Mouse (Mus musculus) common myeloid progenitor, adult 5-6 weeks (primary cell): ENCODE data around the gene Rarb. TPM values are rescaled to one million over a fixed set of nuclear protein-coding genes. Genes with fewer than 3 reads are reported as not detected.
"Not testable (repeated sequence)": the region's sequence is repeated elsewhere in the genome, so short reads cannot be mapped to it uniquely, and the experiment has no call there.

Source experiments
- ATAC-seq: replicated peaks from 2 replicates; pipeline ENCODE4 v1.8.0; 2016; ENCODE audit warnings: low read depth, mild to moderate bottlenecking, moderate TSS enrichment, inconsistent platforms; ENCODE audit not compliant: poor library complexity, severe bottlenecking
- total RNA-seq: library from RNA; stranded (forward); fragments of 200-1000, 187-1606 nt; gene quantifications from 2 replicates; pipeline ENCODE4 v1.2.3, GENCODE M21; 2017

Gene Rarb
- not detected in 2 replicates for total RNA-seq

- no peak for ATAC-seq
Observed at GRCm38 (mm10) chr14:16818602-16819250, at the start of gene Rarb. Gene Rarb (minus strand): TSS chr14:16819156.

GRCm38 (mm10) chr14:16842036-16842435 lies 23.1 kb upstream of the Rarb start:
- no peak for ATAC-seq

- ATAC-seq, result no peak
Observed at GRCm38 (mm10) chr14:16841597-16841989, 22.6 kb upstream of the Rarb start.

- no peak for ATAC-seq
Observed at GRCm38 (mm10) chr14:16840951-16841596, 22.1 kb upstream of the Rarb start.

- no peak for ATAC-seq
Observed at GRCm38 (mm10) chr14:16840135-16840534, 21.2 kb upstream of the Rarb start.

GRCm38 (mm10) chr14:16815096-16815741 lies 3.7 kb downstream of the Rarb start:
- ATAC-seq, result no peak

GRCm38 (mm10) chr14:16806155-16806554 lies 12.8 kb downstream of the Rarb start:
- peak; percentile 36; the same call in 1 of the 2 replicates for ATAC-seq

- ATAC-seq, result no peak
Observed at GRCm38 (mm10) chr14:16790161-16790560, 28.8 kb downstream of the Rarb start.

- no peak for ATAC-seq
Observed at GRCm38 (mm10) chr14:16781942-16782541, 36.9 kb downstream of the Rarb start.

- ATAC-seq, result no peak
Observed at GRCm38 (mm10) chr14:16776723-16777381, 42.1 kb downstream of the Rarb start.

- no peak for ATAC-seq
Observed at GRCm38 (mm10) chr14:16772927-16773326, 46.0 kb downstream of the Rarb start.

- no peak for ATAC-seq
Observed at GRCm38 (mm10) chr14:16765891-16766290, 53.1 kb downstream of the Rarb start.

GRCm38 (mm10) chr14:16762773-16763172 lies 56.2 kb downstream of the Rarb start:
- ATAC-seq, result no peak

GRCm38 (mm10) chr14:16758773-16759434 lies 60.1 kb downstream of the Rarb start:
- ATAC-seq, result no peak

- ATAC-seq, result not testable (repeated sequence)
Observed at GRCm38 (mm10) chr14:16755601-16756000, 63.4 kb downstream of the Rarb start.

GRCm38 (mm10) chr14:16752648-16753047 lies 66.3 kb downstream of the Rarb start:
- ATAC-seq, result no peak

- no peak for ATAC-seq
Observed at GRCm38 (mm10) chr14:16746982-16747578, 71.9 kb downstream of the Rarb start.

GRCm38 (mm10) chr14:16740982-16741739 lies 77.8 kb downstream of the Rarb start:
- ATAC-seq, result peak; percentile 42; the same call in 1 of the 2 replicates

GRCm38 (mm10) chr14:16738538-16738937 lies 80.4 kb downstream of the Rarb start:
- ATAC-seq, result no peak
